Mouse (Mus musculus) neural tube, embryonic 11.5 days (tissue): Measurements from ENCODE around the gene Socs5. TPM values are rescaled to one million over a fixed set of nuclear protein-coding genes. Genes with fewer than 3 reads are reported as not detected.

Source experiments
- ATAC-seq: fragments of 200-750 bp; cut with Nextera tagmentation; 2 replicates; pipeline ENCODE4 v1.8.0; 2017; ENCODE audit warnings: moderate number of reproducible peaks, mild to moderate bottlenecking, moderate TSS enrichment, moderate library complexity; ENCODE audit not compliant: insufficient read depth, low FRiP score, low TSS enrichment
- DNase-seq: peaks from one replicate; pipeline ENCODE4 v3.0.0-alpha.2; 2015; ENCODE audit warnings: low spot score
- H3K27ac ChIP-seq: fragments of 300-500 bp; sonication (generic); 2 replicates; pipeline ENCODE4 v1.5.1; 2014; ENCODE audit warnings: low read depth, mild to moderate bottlenecking, low read length
- H3K27me3 ChIP-seq: fragments of 300-500 bp; sonication (generic); 2 replicates; pipeline ENCODE4 v1.6.1; 2014; ENCODE audit warnings: mild to moderate bottlenecking, low read length, mixed read lengths; ENCODE audit not compliant: control insufficient read depth, insufficient read depth
- H3K36me3 ChIP-seq: fragments of 300-500 bp; sonication (generic); 2 replicates; pipeline ENCODE4 v1.6.1; 2014; ENCODE audit warnings: mild to moderate bottlenecking, low read length, moderate library complexity, mixed read lengths; ENCODE audit not compliant: control insufficient read depth, insufficient read depth
- H3K4me1 ChIP-seq: fragments of 300-500 bp; sonication (generic); 2 replicates; pipeline ENCODE4 v1.6.1; 2014; ENCODE audit warnings: low read length, mixed read lengths; ENCODE audit not compliant: control insufficient read depth, insufficient read depth
- H3K4me2 ChIP-seq: fragments of 300-500 bp; sonication (generic); 2 replicates; pipeline ENCODE4 v1.6.1; 2014; ENCODE audit warnings: low read depth, mild to moderate bottlenecking, moderate library complexity
- H3K4me3 ChIP-seq: fragments of 300-500 bp; sonication (generic); 2 replicates; pipeline ENCODE4 v1.5.1; 2014; ENCODE audit warnings: low read depth, low read length
- H3K9ac ChIP-seq: fragments of 300-500 bp; sonication (generic); 2 replicates; pipeline ENCODE4 v1.6.1; 2014; ENCODE audit warnings: mild to moderate bottlenecking, low read length
- H3K9me3 ChIP-seq: fragments of 300-500 bp; sonication (generic); 2 replicates; pipeline ENCODE4 v1.6.1; 2016; ENCODE audit warnings: low read length; ENCODE audit not compliant: control insufficient read depth
- WGBS: fragments of 180-500 bp; shearing (Covaris S2); extraction: QIAGEN DNeasy Blood & Tissue Kit; methylation state at CpG from one replicate; pipeline ENCODE4 v1.1.7; 2014; 5-methylcytosine and 5-hydroxymethylcytosine counted together
- polyA plus RNA-seq: library from polyadenylated mRNA; unstranded; fragments of >200 nt; fragmentation: Nextera tagmentation; extraction: Ambion mirVana; gene quantifications from 2 replicates; pipeline ENCODE4 v1.2.1, GENCODE M21; 2014

The Socs5 gene
- polyA plus RNA-seq, 1 experiment from 2014 or later = 15.4 TPM

- H3K4me2 ChIP-seq = no peak overlapping the region
- DNase-seq (no peak), ATAC-seq (no peak)
- no peaks in the 10 kb centered on the region for H3K27me3 ChIP-seq
- no peaks in the 10 kb centered on the region for H3K36me3 ChIP-seq
- WGBS = 96% methylated on average over 5 of the region's 5 CpGs
- H3K9me3 ChIP-seq = no peaks in the 10 kb centered on the region
- no peak overlapping the region for H3K4me3 ChIP-seq
- H3K9ac ChIP-seq = no peak overlapping the region
- H3K4me1 ChIP-seq = no peaks in the 10 kb centered on the region
- no peak overlapping the region for H3K27ac ChIP-seq
Measured at GRCm38 (mm10) chr17:87167407-87167806, 59.9 kb downstream of the Socs5 start.

GRCm38 (mm10) chr17:87169076-87169475, 61.6 kb downstream of the Socs5 start:
- Histone ChIP-seq H3K4me1 (no peaks in the 10 kb centered on the region), H3K9me3 (no peaks in the 10 kb centered on the region; the same call in 1 of the 2 replicates), H3K9ac (no peak overlapping the region), H3K4me3 (no peak overlapping the region), H3K4me2 (no peak overlapping the region), H3K27me3 (no peaks in the 10 kb centered on the region), H3K27ac (no peak overlapping the region), H3K36me3 (no peaks in the 10 kb centered on the region)
- no peak for ATAC-seq
- DNase-seq = no peak
- WGBS = 49% methylated on average over 3 of the region's 3 CpGs

- DNase-seq (no peak), ATAC-seq (no peak)
- WGBS = 64% methylated on average over 5 of the region's 5 CpGs
- Histone ChIP-seq H3K4me1 (no peaks in the 10 kb centered on the region), H3K9ac (no peak overlapping the region), H3K36me3 (no peaks in the 10 kb centered on the region), H3K4me3 (no peak overlapping the region), H3K27me3 (no peaks in the 10 kb centered on the region), H3K9me3 (no peaks in the 10 kb centered on the region; the same call in 1 of the 2 replicates), H3K4me2 (no peak overlapping the region), H3K27ac (no peak overlapping the region)
Measured at GRCm38 (mm10) chr17:87170364-87170763, 62.9 kb downstream of the Socs5 start.

- 75% methylated on average over 3 of the region's 3 CpGs for WGBS
Measured at GRCm38 (mm10) chr17:87172031-87172430, 64.6 kb downstream of the Socs5 start.

GRCm38 (mm10) chr17:87173966-87174365, 66.5 kb downstream of the Socs5 start:
- Histone ChIP-seq H3K9me3 (no peaks in the 10 kb centered on the region; the same call in 1 of the 2 replicates), H3K4me1 (peaks cover under 1% of the 10 kb centered on the region; the same call in 1 of the 2 replicates), H3K4me2 (no peak overlapping the region), H3K36me3 (no peaks in the 10 kb centered on the region), H3K9ac (no peak overlapping the region), H3K27ac (no peak overlapping the region), H3K27me3 (no peaks in the 10 kb centered on the region), H3K4me3 (no peak overlapping the region)
- WGBS = 83% methylated on average over 2 of the region's 2 CpGs
- no peak for ATAC-seq
- DNase-seq = no peak

More at GRCm38 (mm10) chr17:87172031-87172430, 64.6 kb downstream of the Socs5 start:
- no peaks in the 10 kb centered on the region for H3K36me3 ChIP-seq
- no peak overlapping the region for H3K9ac ChIP-seq
- ATAC-seq (no peak), DNase-seq (no peak)
- no peak overlapping the region for H3K4me3 ChIP-seq
- no peaks in the 10 kb centered on the region; the same call in 1 of the 2 replicates for H3K9me3 ChIP-seq
- no peaks in the 10 kb centered on the region for H3K4me1 ChIP-seq
- H3K4me2 ChIP-seq = no peak overlapping the region
- no peak overlapping the region for H3K27ac ChIP-seq
- H3K27me3 ChIP-seq = no peaks in the 10 kb centered on the region

- no peak overlapping the region for H3K4me3 ChIP-seq
- peaks cover 5% of the 10 kb centered on the region; the same call in 1 of the 2 replicates for H3K4me1 ChIP-seq
- H3K4me2 ChIP-seq = no peak overlapping the region
- WGBS = 89% methylated on average over 9 of the region's 9 CpGs
- no peak overlapping the region for H3K27ac ChIP-seq
- H3K36me3 ChIP-seq = no peaks in the 10 kb centered on the region
- H3K9me3 ChIP-seq = no peaks in the 10 kb centered on the region; the same call in 1 of the 2 replicates
- DNase-seq (no peak), ATAC-seq (no peak)
- no peak overlapping the region for H3K9ac ChIP-seq
- H3K27me3 ChIP-seq = no peaks in the 10 kb centered on the region
Measured at GRCm38 (mm10) chr17:87174651-87175331, 67.3 kb downstream of the Socs5 start.

GRCm38 (mm10) chr17:87176066-87177012, 68.9 kb downstream of the Socs5 start:
- H3K27ac ChIP-seq = no peak overlapping the region
- whole genome bisulfite sequencing = 82% methylated on average over 17 of the region's 17 CpGs

GRCm38 (mm10) chr17:87178596-87179590, 71.4 kb downstream of the Socs5 start:
- Histone ChIP-seq H3K27ac (no peak overlapping the region), H3K36me3 (no peaks in the 10 kb centered on the region), H3K9me3 (no peaks in the 10 kb centered on the region; the same call in 1 of the 2 replicates), H3K4me1 (peaks cover 5% of the 10 kb centered on the region; the same call in 1 of the 2 replicates), H3K9ac (no peak overlapping the region), H3K27me3 (no peaks in the 10 kb centered on the region), H3K4me3 (no peak overlapping the region), H3K4me2 (no peak overlapping the region)
- DNase-seq (no peak), ATAC-seq (no peak; the same call in 1 of the 2 replicates)
- 46% methylated on average over 16 of the region's 16 CpGs for WGBS

More at GRCm38 (mm10) chr17:87176066-87177012, 68.9 kb downstream of the Socs5 start:
- H3K36me3 ChIP-seq = no peaks in the 10 kb centered on the region
- no peak overlapping the region for H3K4me2 ChIP-seq
- H3K4me3 ChIP-seq = no peak overlapping the region
- no peaks in the 10 kb centered on the region for H3K27me3 ChIP-seq
- DNase-seq (no peak), ATAC-seq (no peak)
- peaks cover 5% of the 10 kb centered on the region; the same call in 1 of the 2 replicates for H3K4me1 ChIP-seq
- no peak overlapping the region for H3K9ac ChIP-seq
- H3K9me3 ChIP-seq = no peaks in the 10 kb centered on the region; the same call in 1 of the 2 replicates
